Mouse (Mus musculus) embryonic facial prominence, embryonic 14.5 days (tissue): ENCODE results near the gene Orc5. TPM values are rescaled to one million over a fixed set of nuclear protein-coding genes. Genes with fewer than 3 reads are reported as not detected.
"Not testable (repeated sequence)": the region's sequence is repeated elsewhere in the genome, so short reads cannot be mapped to it uniquely, and the experiment has no call there.

Source experiments
- ATAC-seq: fragments of 200-750 bp; cut with Nextera tagmentation; 2 replicates; pipeline ENCODE4 v1.8.0; 2017; ENCODE audit warnings: low read depth, moderate number of reproducible peaks, moderate TSS enrichment
- DNase-seq: peaks from one replicate; pipeline ENCODE4 v3.0.0-alpha.2; 2015; ENCODE audit warnings: low spot score
- H3K27ac ChIP-seq: fragments of 300-500 bp; sonication (generic); replicated peaks from 2 replicates; pipeline ENCODE4 v1.5.1; 2014; ENCODE audit warnings: low read depth, mild to moderate bottlenecking, low read length, moderate library complexity
- H3K27me3 ChIP-seq: fragments of 300-500 bp; sonication (generic); replicated peaks from 2 replicates; pipeline ENCODE4 v1.6.1; 2014; ENCODE audit warnings: low read length; ENCODE audit not compliant: control insufficient read depth, insufficient read depth
- H3K36me3 ChIP-seq: fragments of 300-500 bp; sonication (generic); 2 replicates; pipeline ENCODE4 v1.6.1; 2014; ENCODE audit warnings: low read length, mixed read lengths; ENCODE audit not compliant: control insufficient read depth, insufficient read depth
- H3K4me1 ChIP-seq: fragments of 300-500 bp; sonication (generic); 2 replicates; pipeline ENCODE4 v1.6.1; 2014; ENCODE audit warnings: antibody characterized with exemption, low read length; ENCODE audit not compliant: control insufficient read depth, insufficient read depth
- H3K4me2 ChIP-seq: fragments of 300-500 bp; sonication (generic); 2 replicates; pipeline ENCODE4 v1.6.1; 2014; ENCODE audit warnings: low read depth, mild to moderate bottlenecking, low read length, moderate library complexity, mixed read lengths
- H3K4me3 ChIP-seq: fragments of 300-500 bp; sonication (generic); 2 replicates; pipeline ENCODE4 v1.5.1; 2014; ENCODE audit warnings: low read depth, mild to moderate bottlenecking, low read length
- H3K9ac ChIP-seq: fragments of 300-500 bp; sonication (generic); 2 replicates; pipeline ENCODE4 v1.6.1; 2014; ENCODE audit warnings: low read depth, mild to moderate bottlenecking, low read length, moderate library complexity, mixed read lengths
- H3K9me3 ChIP-seq: fragments of 300-500 bp; sonication (generic); 2 replicates; pipeline ENCODE4 v1.6.1; 2016; ENCODE audit warnings: low read length; ENCODE audit not compliant: control insufficient read depth
- WGBS: fragments of 180-500 bp; shearing (Covaris S2); extraction: QIAGEN DNeasy Blood & Tissue Kit; methylation state at CpG from one replicate; pipeline ENCODE4 v1.1.7; 2014; 5-methylcytosine and 5-hydroxymethylcytosine counted together
- polyA plus RNA-seq: library from polyadenylated mRNA; unstranded; fragments of >200 nt; fragmentation: Nextera tagmentation; extraction: Ambion mirVana; gene quantifications from 2 replicates; pipeline ENCODE4 v1.2.1, GENCODE M21; 2014

Orc5 gene
- polyA plus RNA-seq, 1 experiment from 2014 or later: 31.5 TPM

DNA sequence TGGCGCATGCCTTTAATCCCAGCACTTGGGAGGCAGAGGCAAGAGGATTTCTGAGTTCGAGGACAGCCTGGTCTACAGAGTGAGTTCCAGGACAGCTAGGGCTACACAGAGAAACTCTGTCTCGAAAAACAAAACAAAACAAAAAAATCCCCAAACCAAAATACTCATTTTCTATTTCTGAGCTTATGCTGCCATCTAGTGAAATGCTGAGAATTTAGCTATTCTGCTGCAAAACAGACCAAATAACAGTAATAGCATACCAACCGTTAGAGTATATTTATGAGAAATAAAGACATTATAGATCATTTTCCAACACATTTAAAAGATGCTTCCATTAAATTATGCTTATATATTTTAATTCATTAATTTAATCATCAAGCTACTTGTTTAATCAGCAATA, 34.5 kb downstream of the Orc5 start:
- not testable (repeated sequence) for H3K4me1 ChIP-seq, H3K9ac ChIP-seq, DNase-seq, H3K9me3 ChIP-seq, H3K27ac ChIP-seq, H3K4me2 ChIP-seq, H3K4me3 ChIP-seq, H3K27me3 ChIP-seq, ATAC-seq
- 75% methylated on average over 4 of the region's 4 CpGs for WGBS
- H3K36me3 ChIP-seq: peaks cover 28% of the 10 kb centered on the region; the same call in 1 of the 2 replicates

- peaks cover 15% of the 10 kb centered on the region; the same call in 1 of the 2 replicates for H3K36me3 ChIP-seq
- H3K27me3 ChIP-seq, ATAC-seq, H3K27ac ChIP-seq, H3K4me2 ChIP-seq, H3K9me3 ChIP-seq, H3K4me1 ChIP-seq, H3K9ac ChIP-seq, DNase-seq, H3K4me3 ChIP-seq: not testable (repeated sequence)
- WGBS: no CpG with 5 or more reads among the region's 7 CpGs
Measured at GRCm38 (mm10) chr5:22514231-22514630, 36.0 kb downstream of the Orc5 start.

DNA sequence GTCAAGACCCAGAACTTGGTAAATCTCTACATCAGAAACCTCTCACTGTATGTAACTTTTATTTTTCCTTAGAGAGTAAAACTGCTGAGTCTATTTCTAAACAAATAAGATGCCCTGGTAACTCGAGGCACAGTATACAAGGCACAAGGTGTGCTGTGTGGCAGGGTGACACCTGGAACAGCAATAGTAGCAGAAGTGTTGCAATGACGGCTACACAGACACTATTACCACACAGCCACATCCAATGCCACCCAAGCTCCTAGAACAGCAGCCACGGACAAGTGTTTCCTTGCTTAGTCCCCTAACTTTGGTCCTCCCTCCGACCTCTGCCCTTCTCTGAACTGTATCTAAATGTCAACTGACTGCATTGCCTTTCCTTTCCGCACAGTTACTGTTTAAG, 37.6 kb downstream of the Orc5 start:
- not testable (repeated sequence) for H3K4me3 ChIP-seq, H3K27me3 ChIP-seq, ATAC-seq, H3K4me1 ChIP-seq, H3K4me2 ChIP-seq, DNase-seq, H3K27ac ChIP-seq, H3K9ac ChIP-seq, H3K9me3 ChIP-seq
- peaks cover 15% of the 10 kb centered on the region; the same call in 1 of the 2 replicates for H3K36me3 ChIP-seq
- WGBS: no CpG with 5 or more reads among the region's 5 CpGs

DNA sequence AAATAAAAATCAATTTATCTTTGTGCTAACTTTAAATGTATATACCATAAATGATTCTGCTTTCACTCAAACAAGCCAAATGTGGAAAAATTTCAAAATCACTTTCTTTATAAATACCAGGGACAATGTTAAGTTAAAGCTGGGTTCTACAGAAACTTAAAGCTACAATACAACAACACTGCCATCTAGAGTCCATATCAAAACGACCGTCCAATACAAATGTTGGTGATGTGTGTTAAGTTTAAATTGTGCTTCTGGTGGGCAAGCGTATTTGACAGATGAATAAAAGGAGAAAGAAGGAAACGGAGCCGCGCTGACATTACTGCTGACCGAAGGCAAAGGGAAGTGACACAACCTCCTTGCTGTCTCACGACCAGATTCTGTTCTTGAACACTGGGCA, 38.4 kb downstream of the Orc5 start:
- DNase-seq: peak; percentile 50
- no peaks in the 10 kb centered on the region for H3K9me3 ChIP-seq
- no peak overlapping the region for H3K4me2 ChIP-seq
- 74% methylated on average over 8 of the region's 8 CpGs for WGBS
- H3K36me3 ChIP-seq: peaks cover 9% of the 10 kb centered on the region; the same call in 1 of the 2 replicates
- ATAC-seq: no peak
- H3K4me3 ChIP-seq: no peak overlapping the region
- no peak overlapping the region for H3K9ac ChIP-seq
- H3K4me1 ChIP-seq: no peaks in the 10 kb centered on the region
- no peak overlapping the region for H3K27ac ChIP-seq
- H3K27me3 ChIP-seq: no peaks in the 10 kb centered on the region

GRCm38 (mm10) chr5:22508560-22508959, 41.7 kb downstream of the Orc5 start:
- Histone ChIP-seq H3K9ac (no peak overlapping the region), H3K27ac (no peak overlapping the region), H3K4me3 (no peak overlapping the region), H3K4me1 (no peaks in the 10 kb centered on the region), H3K4me2 (no peak overlapping the region), H3K36me3 (peaks cover 3% of the 10 kb centered on the region; the same call in 1 of the 2 replicates), H3K27me3 (no peaks in the 10 kb centered on the region), H3K9me3 (no peaks in the 10 kb centered on the region)
- DNase-seq (no peak), ATAC-seq (no peak)
- 88% methylated on average over 5 of the region's 5 CpGs for WGBS

DNA sequence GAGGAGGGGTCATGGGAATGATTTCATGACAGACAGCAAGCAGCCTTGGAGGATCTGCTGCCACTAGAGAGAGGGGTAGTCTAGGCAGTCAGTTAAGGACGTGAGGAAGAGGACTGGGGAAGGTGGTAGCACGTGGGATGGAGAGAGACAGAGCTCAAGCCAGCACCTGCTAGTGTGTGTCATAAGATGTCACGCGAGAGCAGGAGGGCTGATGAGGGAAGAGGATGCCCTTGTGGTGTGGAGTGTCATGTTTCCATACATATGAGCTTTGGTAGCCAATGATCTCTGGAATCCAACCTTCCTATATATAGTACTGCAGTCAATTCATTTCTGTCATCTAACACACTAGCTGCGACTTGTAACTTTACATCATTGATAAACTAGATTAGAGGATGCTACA, 50.8 kb downstream of the Orc5 start:
- H3K4me3 ChIP-seq: no peak overlapping the region
- H3K4me2 ChIP-seq: no peak overlapping the region
- H3K9me3 ChIP-seq: no peaks in the 10 kb centered on the region
- DNase-seq (peak; percentile 31), ATAC-seq (peak; percentile 47; the same call in 1 of the 2 replicates)
- no peaks in the 10 kb centered on the region for H3K4me1 ChIP-seq
- no peaks in the 10 kb centered on the region for H3K27me3 ChIP-seq
- WGBS: 78% methylated on average over 5 of the region's 5 CpGs
- no peak overlapping the region for H3K27ac ChIP-seq
- H3K9ac ChIP-seq: no peak overlapping the region
- peaks cover 25% of the 10 kb centered on the region for H3K36me3 ChIP-seq

- H3K27me3 ChIP-seq: no peaks in the 10 kb centered on the region
- H3K9me3 ChIP-seq: no peaks in the 10 kb centered on the region
- H3K4me2 ChIP-seq: no peak overlapping the region
- no peak for DNase-seq
- ATAC-seq: no peak
- H3K9ac ChIP-seq: no peak overlapping the region
- no peaks in the 10 kb centered on the region for H3K4me1 ChIP-seq
- H3K27ac ChIP-seq: no peak overlapping the region
- H3K36me3 ChIP-seq: peaks cover 10% of the 10 kb centered on the region; the same call in 1 of the 2 replicates
- H3K4me3 ChIP-seq: no peak overlapping the region
Measured at GRCm38 (mm10) chr5:22491088-22491487, 59.1 kb downstream of the Orc5 start.

DNA sequence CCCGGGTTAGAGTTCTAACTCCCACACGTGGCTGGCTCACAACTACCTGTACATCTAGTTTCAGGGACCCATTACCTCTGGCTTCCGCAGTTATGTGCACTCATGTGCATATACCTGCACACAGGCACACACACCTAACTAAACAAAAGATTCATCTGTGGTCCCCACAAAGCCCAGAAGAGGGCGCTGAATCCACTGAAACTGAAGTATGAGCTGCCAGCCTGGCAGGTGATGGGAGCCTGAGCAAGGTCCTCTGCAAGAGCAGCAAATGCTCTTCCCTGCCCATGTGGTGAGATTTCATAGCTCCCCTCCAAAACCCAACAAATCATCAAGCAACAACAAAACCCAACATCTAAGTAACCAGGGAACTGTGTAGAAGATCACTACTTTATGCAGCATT, 61.1 kb downstream of the Orc5 start:
- WGBS: 78% methylated on average over 4 of the region's 4 CpGs
- Histone ChIP-seq H3K27ac (no peak overlapping the region), H3K9ac (no peak overlapping the region), H3K36me3 (peaks cover 15% of the 10 kb centered on the region; the same call in 1 of the 2 replicates), H3K4me3 (no peak overlapping the region), H3K27me3 (no peaks in the 10 kb centered on the region), H3K9me3 (no peaks in the 10 kb centered on the region), H3K4me1 (no peaks in the 10 kb centered on the region), H3K4me2 (no peak overlapping the region)
- DNase-seq (no peak), ATAC-seq (no peak)

GRCm38 (mm10) chr5:22486601-22487206, 63.5 kb downstream of the Orc5 start:
- 55% methylated on average over 6 of the region's 6 CpGs for WGBS
- no peak overlapping the region for H3K9ac ChIP-seq
- no peaks in the 10 kb centered on the region for H3K4me1 ChIP-seq
- H3K27ac ChIP-seq: no peak overlapping the region
- H3K4me3 ChIP-seq: no peak overlapping the region
- DNase-seq: peak; percentile 24
- H3K4me2 ChIP-seq: no peak overlapping the region
- ATAC-seq: no peak
- H3K27me3 ChIP-seq: no peaks in the 10 kb centered on the region
- H3K9me3 ChIP-seq: no peaks in the 10 kb centered on the region
- peaks cover 15% of the 10 kb centered on the region; the same call in 1 of the 2 replicates for H3K36me3 ChIP-seq
